Mouse (Mus musculus): Measurements from ENCODE around the gene Cflar. TPM values are rescaled to one million over a fixed set of nuclear protein-coding genes. Genes with fewer than 3 reads are reported as not detected.
"Not testable (repeated sequence)": the region's sequence is repeated elsewhere in the genome, so short reads cannot be mapped to it uniquely, and the experiment has no call there.

Gene Cflar
- total RNA-seq, 1 experiment from 2014 or later, result 127 TPM

GRCm38 (mm10) chr1:58759451-58759850 is 48.1 kb downstream of the Cflar start:
- ATAC-seq (replicated peaks in 1 of 2; ENCODE audit: insufficient read depth in 1 of 2, low FRiP score in 2 of 2, low TSS enrichment in 1 of 2, low read depth in 1 of 2, poor library complexity in 2 of 2, severe bottlenecking in 2 of 2), result no peak

GRCm38 (mm10) chr1:58760581-58760980 is 49.3 kb downstream of the Cflar start:
- ATAC-seq (replicated peaks in 1 of 2; ENCODE audit: insufficient read depth in 1 of 2, low FRiP score in 2 of 2, low TSS enrichment in 1 of 2, low read depth in 1 of 2, poor library complexity in 2 of 2, severe bottlenecking in 2 of 2), result no peak

GRCm38 (mm10) chr1:58761391-58762275 is 50.3 kb downstream of the Cflar start:
- ATAC-seq (replicated peaks in 1 of 2; ENCODE audit: insufficient read depth in 1 of 2, low FRiP score in 2 of 2, low TSS enrichment in 1 of 2, low read depth in 1 of 2, poor library complexity in 2 of 2, severe bottlenecking in 2 of 2), result peak; percentile 78 to 80

GRCm38 (mm10) chr1:58762576-58762975 is 51.3 kb downstream of the Cflar start:
- no peak for ATAC-seq (replicated peaks in 1 of 2; ENCODE audit: insufficient read depth in 1 of 2, low FRiP score in 2 of 2, low TSS enrichment in 1 of 2, low read depth in 1 of 2, poor library complexity in 2 of 2, severe bottlenecking in 2 of 2)

GRCm38 (mm10) chr1:58766446-58766845 is 55.1 kb downstream of the Cflar start:
- ATAC-seq (replicated peaks in 1 of 2; ENCODE audit: insufficient read depth in 1 of 2, low FRiP score in 2 of 2, low TSS enrichment in 1 of 2, low read depth in 1 of 2, poor library complexity in 2 of 2, severe bottlenecking in 2 of 2), result not testable (repeated sequence)

- ATAC-seq (replicated peaks in 1 of 2; ENCODE audit: insufficient read depth in 1 of 2, low FRiP score in 2 of 2, low TSS enrichment in 1 of 2, low read depth in 1 of 2, poor library complexity in 2 of 2, severe bottlenecking in 2 of 2), result no peak
Observed at GRCm38 (mm10) chr1:58769136-58769535, 57.8 kb downstream of the Cflar start.

GRCm38 (mm10) chr1:58769701-58770100 is 58.4 kb downstream of the Cflar start:
- ATAC-seq (replicated peaks in 1 of 2; ENCODE audit: insufficient read depth in 1 of 2, low FRiP score in 2 of 2, low TSS enrichment in 1 of 2, low read depth in 1 of 2, poor library complexity in 2 of 2, severe bottlenecking in 2 of 2), result no peak

GRCm38 (mm10) chr1:58770111-58770720 is 58.9 kb downstream of the Cflar start:
- ATAC-seq (replicated peaks in 1 of 2; ENCODE audit: insufficient read depth in 1 of 2, low FRiP score in 2 of 2, low TSS enrichment in 1 of 2, low read depth in 1 of 2, poor library complexity in 2 of 2, severe bottlenecking in 2 of 2), result peak in 1 of 2 experiments; percentile 74; a peak in 3 of 4 replicates

GRCm38 (mm10) chr1:58772084-58772483 is 60.8 kb downstream of the Cflar start:
- no peak for ATAC-seq (replicated peaks in 1 of 2; ENCODE audit: insufficient read depth in 1 of 2, low FRiP score in 2 of 2, low TSS enrichment in 1 of 2, low read depth in 1 of 2, poor library complexity in 2 of 2, severe bottlenecking in 2 of 2)

- no peak for ATAC-seq (replicated peaks in 1 of 2; ENCODE audit: insufficient read depth in 1 of 2, low FRiP score in 2 of 2, low TSS enrichment in 1 of 2, low read depth in 1 of 2, poor library complexity in 2 of 2, severe bottlenecking in 2 of 2)
Observed at GRCm38 (mm10) chr1:58773280-58773679, 62.0 kb downstream of the Cflar start.

- ATAC-seq (replicated peaks in 1 of 2; ENCODE audit: insufficient read depth in 1 of 2, low FRiP score in 2 of 2, low TSS enrichment in 1 of 2, low read depth in 1 of 2, poor library complexity in 2 of 2, severe bottlenecking in 2 of 2), result 0 out of 4 replicates have a peak, but pooled peaks of 1 of the 2 experiments have one; percentile 2
Observed at GRCm38 (mm10) chr1:58773905-58774304, 62.6 kb downstream of the Cflar start.

GRCm38 (mm10) chr1:58775361-58775760 is 64.1 kb downstream of the Cflar start:
- no peak for ATAC-seq (replicated peaks in 1 of 2; ENCODE audit: insufficient read depth in 1 of 2, low FRiP score in 2 of 2, low TSS enrichment in 1 of 2, low read depth in 1 of 2, poor library complexity in 2 of 2, severe bottlenecking in 2 of 2)

- no peak for ATAC-seq (replicated peaks in 1 of 2; ENCODE audit: insufficient read depth in 1 of 2, low FRiP score in 2 of 2, low TSS enrichment in 1 of 2, low read depth in 1 of 2, poor library complexity in 2 of 2, severe bottlenecking in 2 of 2)
Observed at GRCm38 (mm10) chr1:58777583-58777982, 66.3 kb downstream of the Cflar start.

- no peak for ATAC-seq (replicated peaks in 1 of 2; ENCODE audit: insufficient read depth in 1 of 2, low FRiP score in 2 of 2, low TSS enrichment in 1 of 2, low read depth in 1 of 2, poor library complexity in 2 of 2, severe bottlenecking in 2 of 2)
Observed at GRCm38 (mm10) chr1:58778226-58778625, 66.9 kb downstream of the Cflar start.

GRCm38 (mm10) chr1:58786276-58786675 is 75.0 kb downstream of the Cflar start:
- no peak for ATAC-seq (replicated peaks in 1 of 2; ENCODE audit: insufficient read depth in 1 of 2, low FRiP score in 2 of 2, low TSS enrichment in 1 of 2, low read depth in 1 of 2, poor library complexity in 2 of 2, severe bottlenecking in 2 of 2)

GRCm38 (mm10) chr1:58788410-58788809 is 77.1 kb downstream of the Cflar start:
- ATAC-seq (replicated peaks in 1 of 2; ENCODE audit: insufficient read depth in 1 of 2, low FRiP score in 2 of 2, low TSS enrichment in 1 of 2, low read depth in 1 of 2, poor library complexity in 2 of 2, severe bottlenecking in 2 of 2), result no peak

- no peak for ATAC-seq (replicated peaks in 1 of 2; ENCODE audit: insufficient read depth in 1 of 2, low FRiP score in 2 of 2, low TSS enrichment in 1 of 2, low read depth in 1 of 2, poor library complexity in 2 of 2, severe bottlenecking in 2 of 2)
Observed at GRCm38 (mm10) chr1:58794705-58795104, 83.4 kb downstream of the Cflar start.

GRCm38 (mm10) chr1:58795291-58796058 is 84.2 kb downstream of the Cflar start, which contains the start of gene Casp8:
Casp8 (plus strand) TSS chr1:58795374.
- peak; percentile 91 to 96 for ATAC-seq (replicated peaks in 1 of 2; ENCODE audit: insufficient read depth in 1 of 2, low FRiP score in 2 of 2, low TSS enrichment in 1 of 2, low read depth in 1 of 2, poor library complexity in 2 of 2, severe bottlenecking in 2 of 2)

Measured in hematopoietic stem cell, adult 5-6 weeks (primary cell).